Mouse (Mus musculus) urinary bladder, adult 18-20 months (tissue): ENCODE results near the gene Tbxas1.

Source experiments
- DNase-seq, 2 experiments: peaks; one replicate each; pipeline ENCODE4 v3.0.0; 2022; ENCODE audit warnings: low spot score in 2 of 2, mixed read lengths in 2 of 2

Gene Tbxas1

GRCm38 (mm10) chr6:38853561-38853992 lies 21.6 kb upstream of the Tbxas1 start:
- no peak for DNase-seq

GRCm38 (mm10) chr6:38859819-38860218 lies 15.4 kb upstream of the Tbxas1 start:
- DNase-seq, result no peak

- DNase-seq, result no peak
Observed at GRCm38 (mm10) chr6:38860301-38860700, 14.9 kb upstream of the Tbxas1 start.

DNA sequence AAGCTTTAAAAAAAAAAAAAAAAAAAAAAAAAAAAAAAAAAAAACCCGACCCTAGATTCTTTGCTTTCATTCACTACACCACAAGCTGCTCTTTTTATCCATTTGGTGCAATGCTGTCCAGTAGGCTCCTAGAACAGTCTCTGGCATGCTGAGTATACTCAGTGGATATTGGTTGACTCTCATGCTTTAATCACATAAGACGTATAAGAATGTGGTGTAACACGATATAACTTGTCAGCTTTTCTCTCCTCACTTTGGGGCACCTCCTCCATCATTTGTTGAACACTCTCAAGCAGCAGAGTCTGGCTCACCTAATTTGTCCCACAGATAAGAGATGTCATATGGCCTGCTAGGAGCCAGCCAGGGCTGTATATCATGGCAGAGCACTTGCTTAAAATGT lies 11.6 kb upstream of the Tbxas1 start:
- DNase-seq, result no peak

- no peak for DNase-seq
Observed at GRCm38 (mm10) chr6:38865805-38866204, 9.4 kb upstream of the Tbxas1 start.

DNA sequence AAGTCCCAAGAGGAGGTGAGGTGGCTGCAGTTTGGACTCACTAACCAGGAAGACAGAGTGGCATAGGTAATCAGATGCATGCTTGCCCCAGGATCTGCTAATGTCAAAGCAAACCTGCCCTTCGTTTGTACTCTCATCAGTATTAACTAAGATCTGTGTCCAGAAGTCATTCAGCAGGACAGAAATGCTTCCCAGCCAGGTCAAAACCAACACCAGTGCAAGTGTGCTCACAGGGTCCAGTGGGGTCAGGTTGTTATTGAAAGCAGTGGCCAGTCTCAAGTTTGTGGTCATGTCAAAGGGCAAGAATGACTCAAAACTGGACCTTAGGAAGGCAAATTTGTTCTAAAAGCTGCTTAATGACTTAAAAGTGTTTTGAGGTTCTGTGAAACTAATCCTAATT lies 8.8 kb upstream of the Tbxas1 start:
- no peak for DNase-seq

GRCm38 (mm10) chr6:38866761-38867160 lies 8.4 kb upstream of the Tbxas1 start:
- no peak for DNase-seq

DNA sequence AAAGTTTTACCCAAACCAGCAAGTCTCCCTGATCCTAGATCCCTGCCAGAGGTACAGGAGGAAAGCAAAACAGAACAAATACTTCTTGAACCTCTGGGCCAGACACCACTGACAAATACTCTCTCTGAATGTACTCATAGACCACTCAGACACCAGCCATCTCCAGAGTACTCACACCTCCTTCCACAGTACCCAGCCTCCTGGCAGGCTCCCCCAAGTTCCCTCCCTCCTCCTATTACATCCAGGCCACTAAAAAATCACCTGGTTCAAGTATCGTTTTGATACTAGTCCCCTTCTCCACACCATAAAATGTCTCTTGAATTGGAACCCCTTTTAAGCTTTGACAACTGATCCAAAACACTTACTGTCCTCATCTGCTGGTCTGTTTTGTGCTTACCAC lies 7.9 kb upstream of the Tbxas1 start:
- no peak for DNase-seq

- DNase-seq, result no peak
Observed at GRCm38 (mm10) chr6:38868974-38869373, 6.2 kb upstream of the Tbxas1 start.

- no peak for DNase-seq
Observed at GRCm38 (mm10) chr6:38870070-38870469, 5.1 kb upstream of the Tbxas1 start.

DNA sequence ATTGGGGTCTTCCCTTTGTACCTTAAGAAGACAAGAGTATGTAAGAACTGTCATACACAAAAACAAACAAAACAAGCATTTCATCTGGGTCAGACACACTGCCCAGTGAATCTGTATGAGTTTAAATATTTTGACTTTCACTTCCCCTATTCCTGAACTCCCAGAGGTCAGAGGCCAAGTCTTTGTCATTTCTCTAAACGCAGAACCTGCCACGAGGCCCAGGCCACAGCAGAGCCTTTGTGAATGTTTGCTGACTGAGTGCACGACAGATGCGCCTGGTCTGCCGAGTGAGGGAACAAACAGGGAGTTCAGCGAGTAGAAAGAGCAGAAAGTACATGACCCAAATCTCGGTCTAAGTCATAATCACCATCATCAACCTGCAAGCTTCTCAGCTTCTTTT lies 4.2 kb upstream of the Tbxas1 start:
- DNase-seq, result no peak

GRCm38 (mm10) chr6:38873316-38873715 lies 1.9 kb upstream of the Tbxas1 start:
- no peak for DNase-seq

DNA sequence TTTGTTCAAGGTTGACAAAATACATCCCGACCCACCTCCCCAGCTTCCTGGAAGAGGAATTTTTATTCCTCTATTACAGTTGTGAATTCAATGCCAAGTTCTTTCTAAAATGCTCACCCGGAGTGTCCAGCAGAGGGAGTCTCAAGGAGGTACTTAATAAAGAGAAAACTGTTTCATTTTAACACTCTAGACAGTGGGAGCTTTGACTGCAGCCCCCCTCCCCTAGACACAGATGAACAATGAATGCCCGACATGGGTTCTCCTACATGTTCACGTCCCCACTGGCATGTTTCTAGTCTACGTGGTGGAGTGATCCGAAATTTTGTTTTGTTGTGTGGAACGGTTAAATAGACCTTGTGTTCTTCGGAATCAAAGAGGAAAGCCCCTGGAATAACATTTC lies 1.2 kb upstream of the Tbxas1 start:
- DNase-seq, result peak in 1 of 2 experiments; percentile 44

- no peak for DNase-seq
Observed at GRCm38 (mm10) chr6:38874565-38875257, 493 bp upstream of the Tbxas1 start.

DNA sequence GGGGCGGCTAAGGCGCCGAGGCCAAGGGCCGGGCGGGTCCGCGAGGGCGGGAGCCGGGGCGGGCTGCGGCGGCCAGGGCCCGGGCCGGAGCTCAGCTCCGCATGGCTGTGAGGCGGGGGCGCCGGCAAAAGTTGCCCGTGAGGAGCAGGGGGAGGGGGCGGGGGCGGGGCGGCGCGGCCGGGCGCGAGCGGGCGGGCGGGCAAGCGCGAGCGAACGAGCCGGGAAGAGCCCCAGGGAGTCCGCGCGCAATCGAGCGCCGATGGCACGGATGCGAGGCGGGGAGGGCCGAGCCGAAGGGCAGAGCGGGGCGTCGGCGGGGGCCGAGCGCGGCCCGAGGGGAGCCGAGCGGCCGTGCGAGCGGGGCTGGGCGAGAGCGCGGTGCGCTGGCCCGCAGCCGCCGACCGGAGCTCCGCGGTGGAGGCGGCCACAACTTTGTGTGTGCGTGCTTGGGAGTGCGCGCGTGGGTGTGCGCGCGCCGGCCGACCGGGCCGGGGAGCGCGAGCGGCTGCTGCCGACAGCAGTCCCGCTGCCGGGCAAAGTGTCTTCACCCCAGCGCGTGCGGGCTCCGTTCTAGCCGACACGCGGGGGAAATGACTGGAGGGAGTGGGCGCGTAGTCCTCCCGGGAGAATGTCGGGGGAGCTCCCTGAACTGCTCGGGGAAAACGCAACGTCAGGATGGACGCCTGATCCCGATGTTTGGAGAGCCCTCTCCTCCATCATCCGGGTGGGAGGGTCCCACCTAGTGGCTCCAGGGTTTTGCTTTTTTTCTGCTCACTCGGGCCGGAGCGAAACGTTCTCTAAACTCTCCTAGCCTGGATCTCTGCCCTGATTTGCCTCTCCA lies 1.1 kb downstream of the Tbxas1 start, which contains the start of gene Hipk2:
Hipk2 (minus strand) TSS at position 95 of the 841 bp plus-strand sequence.
- peak; percentile 76 to 81 for DNase-seq

GRCm38 (mm10) chr6:38877674-38878073 lies 2.5 kb downstream of the Tbxas1 start:
- DNase-seq, result no peak

GRCm38 (mm10) chr6:38881468-38881867 lies 6.3 kb downstream of the Tbxas1 start:
- no peak for DNase-seq

- DNase-seq, result no peak
Observed at GRCm38 (mm10) chr6:38881975-38882374, 6.8 kb downstream of the Tbxas1 start.

- no peak for DNase-seq
Observed at GRCm38 (mm10) chr6:38882728-38883171, 7.5 kb downstream of the Tbxas1 start.

GRCm38 (mm10) chr6:38884482-38884881 lies 9.3 kb downstream of the Tbxas1 start:
- DNase-seq, result no peak

DNA sequence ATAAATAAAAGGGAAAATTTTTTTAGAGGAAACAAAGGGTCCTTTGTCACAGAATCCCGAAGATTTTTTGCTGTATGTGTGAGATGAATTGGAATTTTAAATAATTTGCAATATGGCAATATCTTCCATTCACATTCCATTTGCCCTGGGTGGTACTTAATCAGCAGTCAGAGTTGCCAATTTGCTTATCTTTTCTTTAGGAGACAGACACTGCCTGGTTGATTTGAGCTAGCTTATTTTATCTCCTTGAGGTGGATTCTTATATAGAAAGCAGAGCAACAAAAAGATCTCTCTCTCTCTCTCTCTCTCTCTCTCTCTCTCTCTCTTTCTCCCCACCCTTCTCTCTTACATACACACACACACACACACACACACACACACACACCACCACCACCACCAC lies 9.9 kb downstream of the Tbxas1 start:
- no peak for DNase-seq

DNA sequence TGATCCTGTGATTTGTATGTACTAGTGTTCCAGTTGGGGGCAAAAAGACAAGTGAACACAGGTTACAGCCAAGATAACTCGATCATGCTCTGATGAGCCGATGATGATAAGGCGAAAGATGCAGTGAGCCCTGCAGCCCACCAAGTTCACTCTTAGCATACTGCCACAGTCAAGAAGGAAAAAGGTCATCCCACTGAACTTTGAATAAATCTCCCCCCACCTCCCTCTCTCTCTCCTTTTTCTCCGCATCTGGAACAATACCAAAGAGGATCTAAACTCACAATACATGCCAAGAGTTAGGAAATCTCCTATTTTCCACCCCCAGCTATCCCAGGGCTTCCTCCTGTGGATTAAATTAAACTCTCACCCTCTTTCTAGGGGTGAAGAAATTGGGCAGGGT lies 12.2 kb downstream of the Tbxas1 start:
- DNase-seq, result no peak

DNA sequence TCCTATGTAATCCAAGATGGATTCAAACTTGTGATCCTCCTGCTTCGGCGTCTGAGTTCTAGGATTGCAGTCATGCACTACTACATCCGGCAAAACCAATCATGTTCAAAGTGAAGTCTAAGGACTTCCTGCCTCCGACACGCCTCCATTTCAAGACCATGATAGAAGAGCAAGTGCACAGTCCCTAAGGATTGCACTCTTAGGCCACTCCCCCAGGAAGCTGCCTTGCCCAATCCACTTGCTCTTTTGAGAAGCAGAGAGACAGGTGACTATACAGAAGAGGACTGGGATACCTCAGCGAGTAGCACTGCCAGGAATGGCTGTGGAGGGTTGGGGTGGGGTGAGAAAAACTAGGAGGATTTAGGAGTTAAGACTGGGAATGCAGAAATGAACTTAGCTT lies 14.0 kb downstream of the Tbxas1 start:
- no peak for DNase-seq
